Mouse (Mus musculus) neural tube, embryonic 11.5 days (tissue): Measurements from ENCODE around the gene Mmgt2. TPM values are rescaled to one million over a fixed set of nuclear protein-coding genes. Genes with fewer than 3 reads are reported as not detected.

Experiments
- ATAC-seq: fragments of 200-750 bp; cut with Nextera tagmentation; 2 replicates; pipeline ENCODE4 v1.8.0; 2017; ENCODE audit warnings: moderate number of reproducible peaks, mild to moderate bottlenecking, moderate TSS enrichment, moderate library complexity; ENCODE audit not compliant: insufficient read depth, low FRiP score, low TSS enrichment
- DNase-seq: peaks from one replicate; pipeline ENCODE4 v3.0.0-alpha.2; 2015; ENCODE audit warnings: low spot score
- H3K27ac ChIP-seq: fragments of 300-500 bp; sonication (generic); 2 replicates; pipeline ENCODE4 v1.5.1; 2014; ENCODE audit warnings: low read depth, mild to moderate bottlenecking, low read length
- H3K27me3 ChIP-seq: fragments of 300-500 bp; sonication (generic); 2 replicates; pipeline ENCODE4 v1.6.1; 2014; ENCODE audit warnings: mild to moderate bottlenecking, low read length, mixed read lengths; ENCODE audit not compliant: control insufficient read depth, insufficient read depth
- H3K36me3 ChIP-seq: fragments of 300-500 bp; sonication (generic); 2 replicates; pipeline ENCODE4 v1.6.1; 2014; ENCODE audit warnings: mild to moderate bottlenecking, low read length, moderate library complexity, mixed read lengths; ENCODE audit not compliant: control insufficient read depth, insufficient read depth
- H3K4me1 ChIP-seq: fragments of 300-500 bp; sonication (generic); 2 replicates; pipeline ENCODE4 v1.6.1; 2014; ENCODE audit warnings: low read length, mixed read lengths; ENCODE audit not compliant: control insufficient read depth, insufficient read depth
- H3K4me2 ChIP-seq: fragments of 300-500 bp; sonication (generic); 2 replicates; pipeline ENCODE4 v1.6.1; 2014; ENCODE audit warnings: low read depth, mild to moderate bottlenecking, moderate library complexity
- H3K4me3 ChIP-seq: fragments of 300-500 bp; sonication (generic); 2 replicates; pipeline ENCODE4 v1.5.1; 2014; ENCODE audit warnings: low read depth, low read length
- H3K9ac ChIP-seq: fragments of 300-500 bp; sonication (generic); 2 replicates; pipeline ENCODE4 v1.6.1; 2014; ENCODE audit warnings: mild to moderate bottlenecking, low read length
- H3K9me3 ChIP-seq: fragments of 300-500 bp; sonication (generic); 2 replicates; pipeline ENCODE4 v1.6.1; 2016; ENCODE audit warnings: low read length; ENCODE audit not compliant: control insufficient read depth
- WGBS: fragments of 180-500 bp; shearing (Covaris S2); extraction: QIAGEN DNeasy Blood & Tissue Kit; methylation state at CpG from one replicate; pipeline ENCODE4 v1.1.7; 2014; 5-methylcytosine and 5-hydroxymethylcytosine counted together
- polyA plus RNA-seq: library from polyadenylated mRNA; unstranded; fragments of >200 nt; fragmentation: Nextera tagmentation; extraction: Ambion mirVana; gene quantifications from 2 replicates; pipeline ENCODE4 v1.2.1, GENCODE M21; 2014

Gene Mmgt2
- polyA plus RNA-seq, 1 experiment from 2014 or later: 39.5 TPM

GRCm38 (mm10) chr11:62606299-62607169, 41.9 kb upstream of the Mmgt2 start:
- DNase-seq (no peak), ATAC-seq (no peak)
- Histone ChIP-seq H3K4me1 (peaks cover 22% of the 10 kb centered on the region), H3K27ac (no peak overlapping the region), H3K4me3 (no peak overlapping the region), H3K27me3 (no peaks in the 10 kb centered on the region), H3K36me3 (peaks cover 14% of the 10 kb centered on the region), H3K4me2 (no peak overlapping the region), H3K9ac (no peak overlapping the region), H3K9me3 (no peaks in the 10 kb centered on the region)
- 71% methylated on average over 10 of the region's 10 CpGs for WGBS

- no peak overlapping the region for H3K4me2 ChIP-seq
- H3K36me3 ChIP-seq: peaks cover 14% of the 10 kb centered on the region
- ATAC-seq (no peak), DNase-seq (no peak)
- H3K4me1 ChIP-seq: peaks cover 22% of the 10 kb centered on the region
- H3K27ac ChIP-seq: no peak overlapping the region
- H3K27me3 ChIP-seq: no peaks in the 10 kb centered on the region
- H3K9me3 ChIP-seq: no peaks in the 10 kb centered on the region
- no peak overlapping the region for H3K4me3 ChIP-seq
- no peak overlapping the region for H3K9ac ChIP-seq
- WGBS: 74% methylated on average over 10 of the region's 10 CpGs
These were observed 41.1 kb upstream of the Mmgt2 start for GRCm38 (mm10) chr11:62607170-62607951.

- no peak overlapping the region for H3K4me3 ChIP-seq
- H3K27ac ChIP-seq: no peak overlapping the region
- no peaks in the 10 kb centered on the region for H3K27me3 ChIP-seq
- WGBS: 100% methylated on average over 1 of the region's 1 CpGs
- no peak overlapping the region for H3K9ac ChIP-seq
- no peak for DNase-seq
- no peaks in the 10 kb centered on the region for H3K9me3 ChIP-seq
- ATAC-seq: no peak
- peaks cover 14% of the 10 kb centered on the region for H3K36me3 ChIP-seq
- no peak overlapping the region for H3K4me2 ChIP-seq
- H3K4me1 ChIP-seq: peaks cover 27% of the 10 kb centered on the region
These were observed 40.6 kb upstream of the Mmgt2 start for GRCm38 (mm10) chr11:62607952-62608201.

GRCm38 (mm10) chr11:62608826-62609675, 39.4 kb upstream of the Mmgt2 start:
- Histone ChIP-seq H3K4me1 (peaks cover 29% of the 10 kb centered on the region), H3K27me3 (no peaks in the 10 kb centered on the region), H3K9ac (no peak overlapping the region), H3K36me3 (peaks cover 12% of the 10 kb centered on the region), H3K27ac (no peak overlapping the region), H3K4me2 (no peak overlapping the region), H3K4me3 (no peak overlapping the region), H3K9me3 (no peaks in the 10 kb centered on the region)
- no peak for ATAC-seq
- 84% methylated on average over 10 of the region's 10 CpGs for WGBS
- no peak for DNase-seq

GRCm38 (mm10) chr11:62610304-62610703, 38.2 kb upstream of the Mmgt2 start:
- Histone ChIP-seq H3K36me3 (peaks cover 6% of the 10 kb centered on the region; the same call in 1 of the 2 replicates), H3K4me1 (peaks cover 23% of the 10 kb centered on the region), H3K9me3 (no peaks in the 10 kb centered on the region), H3K4me3 (no peak overlapping the region), H3K27me3 (no peaks in the 10 kb centered on the region), H3K4me2 (no peak overlapping the region), H3K27ac (no peak overlapping the region), H3K9ac (no peak overlapping the region)
- DNase-seq: no peak
- ATAC-seq: no peak
- WGBS: 86% methylated on average over 6 of the region's 6 CpGs

- H3K27ac ChIP-seq: peak overlapping the region; percentile 55; the same call in 1 of the 2 replicates
- WGBS: 60% methylated on average over 10 of the region's 10 CpGs
These were observed 35.9 kb upstream of the Mmgt2 start for GRCm38 (mm10) chr11:62612604-62613003.

GRCm38 (mm10) chr11:62613657-62614365, 34.7 kb upstream of the Mmgt2 start:
- Histone ChIP-seq H3K4me1 (peaks cover 19% of the 10 kb centered on the region), H3K9me3 (no peaks in the 10 kb centered on the region), H3K4me3 (peak overlapping the region; percentile 10; the same call in 1 of the 2 replicates), H3K36me3 (peaks cover 5% of the 10 kb centered on the region; the same call in 1 of the 2 replicates), H3K4me2 (peak overlapping the region; percentile 29), H3K27ac (peak overlapping the region; percentile 86), H3K9ac (peak overlapping the region; percentile 69), H3K27me3 (no peaks in the 10 kb centered on the region)
- peak; percentile 97 for DNase-seq
- peak; percentile 90 for ATAC-seq
- 7% methylated on average over 19 of the region's 19 CpGs for WGBS

More at GRCm38 (mm10) chr11:62612604-62613003, 35.9 kb upstream of the Mmgt2 start:
- H3K9ac ChIP-seq: peak overlapping the region; percentile 9; the same call in 1 of the 2 replicates
- peaks cover 19% of the 10 kb centered on the region for H3K4me1 ChIP-seq
- no peaks in the 10 kb centered on the region for H3K9me3 ChIP-seq
- no peaks in the 10 kb centered on the region for H3K27me3 ChIP-seq
- H3K4me3 ChIP-seq: no peak overlapping the region
- H3K36me3 ChIP-seq: peaks cover 3% of the 10 kb centered on the region; the same call in 1 of the 2 replicates
- ATAC-seq: 0 out of 2 replicates have a peak, but pooled peaks have one; percentile 28
- no peak overlapping the region for H3K4me2 ChIP-seq
- peak; percentile 35 for DNase-seq
